Mouse (Mus musculus): ENCODE measurements around the gene Mad1l1. TPM values are rescaled to one million over a fixed set of nuclear protein-coding genes. Genes with fewer than 3 reads are reported as not detected.
"Not testable (repeated sequence)": the region's sequence is repeated elsewhere in the genome, so short reads cannot be mapped to it uniquely, and the experiment has no call there.

Mad1l1 gene
- polyA plus RNA-seq, 1 experiment from 2014 or later = 85.6 TPM

- no peak for DNase-seq (ENCODE audit: low spot score)
These were observed 307.7 kb downstream of the Mad1l1 start for GRCm38 (mm10) chr5:140013652-140014051.

GRCm38 (mm10) chr5:140012286-140012967 lies 308.9 kb downstream of the Mad1l1 start:
- no peak for DNase-seq (ENCODE audit: low spot score)

- no peak for DNase-seq (ENCODE audit: low spot score)
These were observed 310.9 kb downstream of the Mad1l1 start for GRCm38 (mm10) chr5:140010405-140010804.

- no peak for DNase-seq (ENCODE audit: low spot score)
These were observed 312.2 kb downstream of the Mad1l1 start for GRCm38 (mm10) chr5:140009083-140009655.

GRCm38 (mm10) chr5:140008523-140008806 lies 312.9 kb downstream of the Mad1l1 start:
- no peak for DNase-seq (ENCODE audit: low spot score)

- DNase-seq (ENCODE audit: low spot score) = no peak
These were observed 313.5 kb downstream of the Mad1l1 start for GRCm38 (mm10) chr5:140007656-140008522.

- no peak for DNase-seq (ENCODE audit: low spot score)
These were observed 314.5 kb downstream of the Mad1l1 start for GRCm38 (mm10) chr5:140006861-140007260.

- no peak for DNase-seq (ENCODE audit: low spot score)
These were observed 318.8 kb downstream of the Mad1l1 start for GRCm38 (mm10) chr5:140002541-140002940.

- no peak for DNase-seq (ENCODE audit: low spot score)
These were observed 322.4 kb downstream of the Mad1l1 start for GRCm38 (mm10) chr5:139998916-139999315.

GRCm38 (mm10) chr5:139998321-139998720 lies 323.0 kb downstream of the Mad1l1 start:
- not testable (repeated sequence) for DNase-seq (ENCODE audit: low spot score)

GRCm38 (mm10) chr5:139991531-139991930 lies 329.8 kb downstream of the Mad1l1 start:
- DNase-seq (ENCODE audit: low spot score) = no peak

GRCm38 (mm10) chr5:139985073-139985746 lies 336.1 kb downstream of the Mad1l1 start:
- no peak for DNase-seq (ENCODE audit: low spot score)

- no peak for DNase-seq (ENCODE audit: low spot score)
These were observed 339.4 kb downstream of the Mad1l1 start for GRCm38 (mm10) chr5:139981976-139982375.

GRCm38 (mm10) chr5:139979371-139979770 lies 342.0 kb downstream of the Mad1l1 start:
- DNase-seq (ENCODE audit: low spot score) = no peak

GRCm38 (mm10) chr5:139978525-139979276 lies 342.7 kb downstream of the Mad1l1 start:
- peak; percentile 18 for DNase-seq (ENCODE audit: low spot score)

GRCm38 (mm10) chr5:139977476-139977875 lies 343.9 kb downstream of the Mad1l1 start:
- no peak for DNase-seq (ENCODE audit: low spot score)

GRCm38 (mm10) chr5:139976584-139976983 lies 344.8 kb downstream of the Mad1l1 start:
- no peak for DNase-seq (ENCODE audit: low spot score)

- no peak for DNase-seq (ENCODE audit: low spot score)
These were observed 351.1 kb downstream of the Mad1l1 start for GRCm38 (mm10) chr5:139970186-139970631.

GRCm38 (mm10) chr5:139969151-139969948 lies 352.0 kb downstream of the Mad1l1 start:
- DNase-seq (ENCODE audit: low spot score) = no peak

GRCm38 (mm10) chr5:139965596-139965995 lies 355.8 kb downstream of the Mad1l1 start:
- no peak for DNase-seq (ENCODE audit: low spot score)

Data from thymus, postnatal 0 days (tissue).